In the genomic region with DNA sequence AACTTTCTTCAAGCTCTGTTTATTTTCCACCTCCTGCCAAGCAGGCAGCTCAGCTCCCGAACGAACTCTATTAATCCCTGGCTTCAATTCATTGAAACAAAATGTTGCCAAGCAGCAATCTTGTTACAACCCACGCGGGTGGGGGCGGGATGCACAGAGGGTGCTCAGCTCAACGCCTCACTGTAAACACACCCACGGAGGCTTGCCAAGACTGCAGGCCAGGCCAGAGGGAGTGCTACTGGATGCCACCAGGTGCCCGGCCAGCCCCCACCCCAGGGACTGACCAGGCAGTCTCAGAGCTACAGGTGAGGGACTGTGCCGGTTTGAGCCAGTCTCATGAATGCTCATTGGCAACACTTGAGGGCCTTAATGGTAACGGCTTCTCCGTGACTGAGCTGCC, we compare ENCODE assay signal across 11 mouse cellular contexts. TPM values are rescaled to one million over a fixed set of nuclear protein-coding genes. Genes with fewer than 3 reads are reported as not detected.
DNase-seq lines count a peak whose midpoint lies in the region; ATAC-seq lines count a peak whose summit lies in the region.
"Had no signal": no experiment of that assay in that cellular context is flagged by ENCODE, and none has a peak within 500 bp of the region (broad histone marks: within the 10 kb centered on the region; RNA-seq: fewer than 3 reads in every experiment).

No protein-coding gene starts in this region.

- DNase-seq in kidney, adult 11 months, result peak; percentile 80
- peak; percentile 49 to 65 for DNase-seq in kidney, postnatal 4 days
- peak; percentile 36 for DNase-seq in lung, postnatal 36 days
- no peak for DNase-seq in thymus, postnatal 0 days (ENCODE audit: low spot score)

- no peaks in the 10 kb centered on the region for H3K4me1 ChIP-seq in kidney, embryonic 14.5 days (ENCODE audit: control insufficient read depth, insufficient read depth, low read length)
- H3K4me1 ChIP-seq in forebrain, embryonic 16.5 days (replicated peaks; ENCODE audit: control insufficient read depth, insufficient read depth, low read length), result peaks cover 17% of the 10 kb centered on the region
- H3K4me1 ChIP-seq: embryonic facial prominence, embryonic 13.5 days; limb, embryonic 15.5 days had no signal

- no peak overlapping the region for H3K4me2 ChIP-seq in kidney, embryonic 14.5 days (replicated peaks; ENCODE audit: low read depth, low read length)
- H3K4me2 ChIP-seq in forebrain, embryonic 16.5 days (ENCODE audit: low read length), result peak overlapping the region; percentile 12; the same call in 1 of the 2 replicates
- H3K4me2 ChIP-seq: embryonic facial prominence, embryonic 13.5 days; limb, embryonic 15.5 days had no signal

- no peak for ATAC-seq in kidney, embryonic 14.5 days (ENCODE audit: low FRiP score, low TSS enrichment)
- ATAC-seq in forebrain, embryonic 16.5 days, result peak; percentile 59
- no peak for ATAC-seq in megakaryocyte, adult 5-6 weeks (ENCODE audit: poor library complexity, severe bottlenecking)
- no peak for ATAC-seq in granulocyte monocyte progenitor cell, adult 5-6 weeks (replicated peaks; ENCODE audit: poor library complexity, severe bottlenecking)

- WGBS in kidney, embryonic 14.5 days, result 57% methylated on average over 11 of the region's 11 CpGs
- 16% methylated on average over 11 of the region's 11 CpGs for WGBS in forebrain, embryonic 16.5 days

- H3K9me3 ChIP-seq in kidney, embryonic 14.5 days (ENCODE audit: control insufficient read depth, low read length), result no peaks in the 10 kb centered on the region
- H3K9me3 ChIP-seq in forebrain, embryonic 16.5 days (ENCODE audit: control insufficient read depth, low read length), result no peaks in the 10 kb centered on the region
- H3K9me3 ChIP-seq: embryonic facial prominence, embryonic 13.5 days; limb, embryonic 15.5 days had no signal

- H3K4me3 ChIP-seq in kidney, embryonic 14.5 days (ENCODE audit: low read length), result no peak overlapping the region
- H3K4me3 ChIP-seq in forebrain, embryonic 16.5 days (replicated peaks; ENCODE audit: low read length), result no peak overlapping the region
- H3K4me3 ChIP-seq: embryonic facial prominence, embryonic 13.5 days; limb, embryonic 15.5 days had no signal

- no peak overlapping the region for H3K9ac ChIP-seq in kidney, embryonic 14.5 days (ENCODE audit: low read depth, low read length)
- H3K9ac ChIP-seq in forebrain, embryonic 16.5 days (replicated peaks; ENCODE audit: low read depth, low read length), result no peak overlapping the region; the same call in 1 of the 2 replicates
- H3K9ac ChIP-seq: embryonic facial prominence, embryonic 13.5 days; limb, embryonic 15.5 days had no signal

- H3K27me3 ChIP-seq in kidney, embryonic 14.5 days (ENCODE audit: control insufficient read depth, insufficient read depth, low read length), result no peaks in the 10 kb centered on the region
- no peaks in the 10 kb centered on the region for H3K27me3 ChIP-seq in forebrain, embryonic 16.5 days (replicated peaks; ENCODE audit: control insufficient read depth, insufficient read depth, low read length)
- H3K27me3 ChIP-seq: embryonic facial prominence, embryonic 13.5 days; limb, embryonic 15.5 days had no signal

- H3K27ac ChIP-seq in kidney, embryonic 14.5 days (ENCODE audit: low read depth, low read length), result no peak overlapping the region
- peak overlapping the region; percentile 16; the same call in 1 of the 2 replicates for H3K27ac ChIP-seq in forebrain, embryonic 16.5 days (ENCODE audit: low read length)
- H3K27ac ChIP-seq: embryonic facial prominence, embryonic 13.5 days; limb, embryonic 15.5 days had no signal

- H3K36me3 ChIP-seq in kidney, embryonic 14.5 days (ENCODE audit: control insufficient read depth, insufficient read depth, low read length), result no peaks in the 10 kb centered on the region
- no peaks in the 10 kb centered on the region for H3K36me3 ChIP-seq in forebrain, embryonic 16.5 days (ENCODE audit: control insufficient read depth, insufficient read depth)
- H3K36me3 ChIP-seq: embryonic facial prominence, embryonic 13.5 days; G1E; limb, embryonic 15.5 days had no signal

RNA-seq across cellular contexts. Expression of gene Atp2b2, which starts 50.9 kb away (rescaled TPM):
- 0.29 and 0.47 TPM in 2 replicates for polyA plus RNA-seq in kidney, embryonic 14.5 days (2014; fragmentation: Nextera tagmentation; extraction: Ambion mirVana)
- 30.7 and 32.2 TPM in 2 replicates for polyA plus RNA-seq in forebrain, embryonic 16.5 days (2015; fragmentation: Nextera tagmentation; extraction: Ambion mirVana)
- 0.10 and 0.21 TPM in 2 replicates for polyA plus RNA-seq in thymus, postnatal 0 days (2015; fragmentation: Nextera tagmentation; extraction: Ambion mirVana)
- not detected in 2 replicates for total RNA-seq in megakaryocyte, adult 5-6 weeks (2015)
- total RNA-seq in megakaryocyte, adult 5-6 weeks (2017), result not detected in 2 replicates
- total RNA-seq in granulocyte monocyte progenitor cell, adult 5-6 weeks (2014; fragmentation: Nextera tagmentation), result 0.15 TPM in 1 of 2 replicates, not detected in the other
- total RNA-seq in granulocyte monocyte progenitor cell, adult 5-6 weeks (2017), result not detected in 2 replicates
- polyA plus RNA-seq: G1E had no signal

Comparison
In these comparisons a context has a peak if more than half of its experiments do, and no peak if none do; other contexts are left out.
1. RNA of gene Atp2b2, which starts 50.9 kb away (polyA plus RNA-seq): 30.7 to 32.2 TPM in forebrain, embryonic 16.5 days; 0.29 to 0.47 TPM in kidney, embryonic 14.5 days and 0.10 to 0.21 TPM in thymus, postnatal 0 days; every median in the first group is over 10 times any median in the second.